Mouse (Mus musculus): ENCODE measurements at regions not wholly inside any gene's neighbourhood (a gene's known extent, or its start where the extent isn't known, plus 50 kb on each side); places are given as distances from the start of the nearest gene placed in this dataset.

DNA sequence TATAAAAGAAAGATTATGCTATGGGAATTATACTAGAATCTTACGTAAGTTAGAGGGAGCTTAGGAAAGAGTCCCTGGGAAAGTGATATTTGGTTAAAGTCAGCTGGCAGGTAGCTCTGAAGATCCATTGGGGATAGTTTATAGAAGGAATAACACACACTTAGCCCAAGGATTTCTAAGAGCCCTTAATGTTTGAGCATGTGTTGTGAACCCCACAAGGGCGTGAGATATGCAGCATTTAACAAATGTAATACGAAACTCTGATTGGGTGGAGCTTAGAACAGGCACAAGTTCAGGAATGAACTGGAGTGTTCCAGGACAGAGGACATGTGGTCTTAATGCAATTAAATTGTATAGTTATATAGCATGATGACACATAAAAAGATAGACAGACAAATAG, 132.6 kb upstream of the Eci2 start:
- no peak for TF ChIP-seq CTCF (IDR thresholded peaks at IDR 0.05; ENCODE audit: low read depth)
- TF ChIP-seq EP300 (IDR thresholded peaks at IDR 0.05; ENCODE audit: low read depth) = no peak
